Mouse (Mus musculus) cerebellum, postnatal 36 days (tissue): ENCODE data around the gene Yap1.

Source experiments
- DNase-seq, 2 experiments: peaks; one replicate each; pipeline ENCODE4 v3.0.0; 2021 to 2022; ENCODE audit warnings: mixed read lengths in 2 of 2

The Yap1 gene

DNA sequence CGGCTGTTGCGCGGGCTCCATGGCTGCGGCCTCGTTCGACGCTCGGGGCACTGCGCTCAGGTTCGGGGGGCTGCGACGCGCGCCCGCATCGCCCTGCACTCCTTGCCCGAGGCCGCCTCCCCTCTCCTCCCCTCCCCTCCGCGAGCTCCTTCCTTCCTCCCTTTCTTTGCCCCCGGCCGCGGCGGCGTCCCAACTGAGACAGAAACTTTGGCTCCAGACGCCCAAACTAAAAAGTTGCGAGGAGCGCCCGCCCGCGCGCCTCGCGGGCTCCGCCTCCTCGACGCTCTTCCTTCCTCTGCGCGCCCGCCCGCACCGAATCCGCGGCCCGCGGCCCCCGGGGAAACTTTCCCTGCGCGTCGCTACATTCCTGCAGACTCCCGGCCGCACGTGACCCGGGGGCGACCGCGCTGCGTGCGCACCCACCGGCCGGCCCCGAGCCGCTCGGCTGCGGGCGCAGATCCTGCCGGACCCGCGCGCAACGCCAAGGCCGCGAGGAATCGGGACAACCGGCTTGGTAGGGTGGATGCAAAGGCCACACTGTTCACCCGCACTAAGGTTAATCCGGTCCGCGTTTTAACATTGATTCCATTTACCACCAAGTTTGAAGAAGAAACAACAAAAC, at the start of gene Yap1:
TSS of gene Yap1 (minus strand) at position 227 of the 622 bp plus-strand sequence.
- peak; percentile 53 to 57 for DNase-seq

DNA sequence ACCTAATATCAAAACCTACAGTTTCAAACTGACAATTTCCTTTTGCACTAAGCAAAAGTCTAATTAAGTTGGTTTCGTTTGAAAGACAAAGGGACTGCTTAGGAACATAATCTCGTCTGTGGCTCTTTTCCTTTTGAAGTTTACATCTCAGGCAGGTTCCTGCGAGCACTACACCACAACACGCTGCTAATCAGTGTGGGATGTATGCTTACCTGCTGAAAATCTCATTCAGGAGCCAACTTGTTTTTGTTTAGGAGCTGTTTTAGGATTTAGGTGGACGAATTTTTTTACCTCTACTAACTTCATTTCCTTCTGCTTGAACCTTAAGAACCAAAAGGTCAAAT, 38.6 kb upstream of the Yap1 start:
- no peak for DNase-seq

DNA sequence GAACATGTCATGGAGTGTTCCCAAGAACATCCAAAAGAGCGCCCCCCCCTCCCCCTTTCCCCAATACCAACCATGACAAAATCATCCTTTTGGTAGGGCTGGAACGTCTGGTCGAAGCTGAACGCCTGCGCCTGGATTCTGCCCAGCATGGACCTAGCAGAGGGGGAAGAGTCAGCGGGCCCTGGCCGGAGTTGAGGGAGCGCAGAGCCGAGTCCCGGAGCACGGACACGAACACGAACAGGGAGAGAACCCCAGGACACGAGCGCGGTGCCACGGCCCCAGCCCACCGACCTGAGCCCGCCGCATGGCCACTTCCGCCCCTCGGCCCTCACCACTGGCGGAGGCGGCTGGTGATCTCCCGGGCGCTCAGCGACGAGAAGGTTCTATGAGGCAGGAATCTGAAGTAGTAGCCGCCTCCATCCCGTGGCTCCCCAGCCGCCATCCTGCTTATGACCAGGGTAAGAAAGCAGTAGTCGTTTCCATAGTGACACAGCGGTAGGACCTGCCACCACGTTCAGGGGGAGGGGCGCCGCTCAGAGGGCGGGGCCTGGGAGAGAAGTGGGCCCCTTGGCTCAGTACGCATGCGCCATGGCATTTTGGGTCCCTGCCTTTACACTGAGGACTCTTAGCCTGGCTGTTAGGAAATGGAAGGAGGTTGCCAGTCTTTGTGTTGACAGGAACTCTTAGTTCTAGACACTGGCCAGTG, 38.1 kb upstream of the Yap1 start, which contains the start of gene Cfap300:
TSS of gene Cfap300 (minus strand) at position 486 of the 706 bp plus-strand sequence.
- peak; percentile 96 to 97 for DNase-seq

- no peak for DNase-seq
Measured at GRCm38 (mm10) chr9:8035546-8035945, 31.1 kb upstream of the Yap1 start.

GRCm38 (mm10) chr9:8035091-8035490, 30.7 kb upstream of the Yap1 start:
- no peak for DNase-seq

DNA sequence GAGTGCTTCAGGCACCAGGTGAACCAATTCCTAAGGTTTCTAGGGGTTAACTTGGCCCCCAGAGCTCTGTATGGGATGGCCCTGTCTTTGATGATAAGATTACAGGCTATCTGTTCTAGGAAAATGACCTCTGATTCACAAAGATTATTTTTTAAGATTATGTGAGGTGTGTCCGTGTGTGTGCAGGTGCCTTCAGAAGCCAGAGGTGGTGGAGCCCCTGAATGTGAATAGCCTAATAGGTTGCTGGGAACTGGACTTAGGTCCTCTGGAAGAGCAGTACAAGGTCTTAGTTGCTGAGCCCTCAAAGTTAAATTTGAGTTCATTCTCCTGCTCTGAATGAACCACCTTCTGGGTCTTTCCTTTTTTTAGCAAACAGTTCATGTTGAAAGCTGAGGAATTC, 29.7 kb upstream of the Yap1 start:
- DNase-seq, result no peak

DNA sequence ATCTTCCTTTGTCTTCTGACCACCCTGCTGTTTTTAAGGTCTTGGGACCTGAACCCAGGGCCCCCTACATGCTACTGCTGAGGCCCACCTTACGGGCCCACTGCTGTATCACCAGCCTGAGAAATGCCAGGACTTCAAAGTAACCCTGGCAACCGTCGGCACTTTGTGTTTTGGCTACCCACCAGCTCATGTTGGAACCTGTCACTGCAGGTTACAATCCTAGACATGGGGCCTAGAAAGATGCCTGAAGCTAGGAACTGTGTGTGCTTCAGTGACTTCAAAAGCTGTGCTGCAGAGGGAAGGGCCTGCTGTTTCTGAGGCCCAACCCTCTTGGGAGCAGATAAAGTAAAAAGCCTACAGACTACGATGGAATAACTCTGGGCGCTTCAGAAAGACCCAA, 28.5 kb upstream of the Yap1 start:
- DNase-seq, result no peak

GRCm38 (mm10) chr9:8018609-8019008, 14.2 kb upstream of the Yap1 start:
- DNase-seq, result no peak

DNA sequence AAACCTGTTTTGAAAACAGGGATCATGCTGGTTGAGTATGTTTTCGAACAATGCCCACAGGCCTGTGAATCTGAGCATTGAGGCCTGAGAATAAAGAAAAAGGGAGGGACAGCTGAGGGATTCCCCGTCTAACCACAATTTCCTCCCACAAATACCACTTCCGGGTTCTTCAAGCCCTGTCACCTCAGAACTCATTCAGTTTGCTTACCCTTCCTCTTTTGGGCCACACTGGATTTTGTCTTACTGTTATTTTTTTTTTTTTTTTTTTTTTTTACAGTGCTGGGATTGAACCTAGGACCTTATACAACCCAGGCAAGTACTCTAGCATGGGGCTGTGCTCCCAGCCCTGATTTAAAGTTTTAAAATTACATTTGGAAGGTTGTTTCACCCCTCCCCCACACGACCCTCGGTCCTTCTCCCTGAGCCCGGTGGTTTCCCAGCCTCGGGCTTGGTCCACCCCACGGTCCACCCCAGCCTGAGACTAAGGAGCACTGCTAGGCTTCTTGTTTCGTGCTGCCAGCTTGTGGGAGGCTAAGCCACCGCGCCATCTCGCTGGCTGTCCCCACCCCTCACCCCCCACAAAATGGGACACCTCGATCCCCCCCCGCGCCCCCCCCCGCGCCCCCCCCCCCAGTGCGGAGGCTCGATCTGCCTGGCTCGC, 13.0 kb upstream of the Yap1 start:
- peak; percentile 22 to 31 for DNase-seq

GRCm38 (mm10) chr9:8003301-8004271, 810 bp downstream of the Yap1 start:
- DNase-seq, result peak; percentile 17 to 29

- no peak for DNase-seq
Measured at GRCm38 (mm10) chr9:8002806-8003205, 1.6 kb downstream of the Yap1 start.

GRCm38 (mm10) chr9:8001352-8001751, 3.0 kb downstream of the Yap1 start:
- DNase-seq, result peak in 1 of 2 experiments; percentile 5

- DNase-seq, result no peak
Measured at GRCm38 (mm10) chr9:7994275-7994674, 10.1 kb downstream of the Yap1 start.

DNA sequence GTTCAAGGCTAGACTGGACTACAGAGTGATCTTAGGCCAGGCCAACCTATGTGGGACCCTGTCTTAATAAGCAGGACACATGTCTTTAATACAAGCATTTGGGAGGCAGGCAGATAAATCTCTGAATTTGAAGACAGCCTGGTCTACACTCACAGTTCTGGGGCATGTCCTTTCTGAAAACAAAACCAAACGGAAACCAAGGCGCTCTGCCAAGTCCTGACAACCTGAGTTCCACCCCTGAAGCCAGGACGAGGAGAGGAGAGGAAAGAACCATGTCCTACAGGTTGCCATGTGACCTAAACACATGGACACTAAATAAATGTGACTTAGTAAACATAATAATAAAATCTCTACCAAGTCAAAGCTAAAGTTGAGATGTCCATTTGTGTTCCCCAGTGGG, 11.7 kb downstream of the Yap1 start:
- DNase-seq, result no peak

DNA sequence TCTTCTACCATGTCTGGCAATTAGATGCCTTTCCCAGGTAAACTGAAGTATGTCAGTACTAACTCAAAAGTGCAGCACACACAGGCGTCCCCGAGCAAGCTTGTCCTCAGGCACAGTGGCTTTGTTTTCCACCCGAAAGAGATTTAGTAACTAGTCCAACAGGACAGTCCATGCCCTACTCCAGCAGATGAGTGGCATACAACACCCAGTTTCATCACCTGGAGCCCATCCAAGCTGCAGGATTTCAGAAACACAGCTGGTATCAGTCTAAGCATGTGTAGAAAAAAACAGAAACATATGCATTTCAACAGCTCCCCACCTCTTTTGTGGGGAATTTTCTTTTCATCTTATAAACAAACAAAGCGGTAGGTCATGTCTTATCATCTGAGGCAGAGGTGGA, 13.5 kb downstream of the Yap1 start:
- no peak for DNase-seq

DNA sequence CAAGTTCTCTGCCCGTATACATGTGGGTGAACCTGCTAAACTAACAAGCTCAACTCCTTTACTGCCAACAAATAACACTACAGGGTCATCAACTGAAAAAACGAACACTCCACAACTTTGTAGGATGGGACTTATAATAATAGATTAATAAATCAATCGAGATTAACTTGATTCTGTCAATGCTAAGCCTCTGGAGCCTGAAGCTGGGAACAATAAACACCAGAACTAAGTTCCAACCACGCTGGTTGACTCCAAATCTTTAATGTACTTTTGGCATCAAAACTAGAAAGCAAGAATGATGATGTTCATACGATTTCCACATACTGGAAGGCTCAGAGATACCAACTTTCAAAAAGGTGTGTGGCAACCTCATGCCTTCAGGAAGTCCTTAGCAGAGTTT, 17.3 kb downstream of the Yap1 start:
- DNase-seq, result no peak

DNA sequence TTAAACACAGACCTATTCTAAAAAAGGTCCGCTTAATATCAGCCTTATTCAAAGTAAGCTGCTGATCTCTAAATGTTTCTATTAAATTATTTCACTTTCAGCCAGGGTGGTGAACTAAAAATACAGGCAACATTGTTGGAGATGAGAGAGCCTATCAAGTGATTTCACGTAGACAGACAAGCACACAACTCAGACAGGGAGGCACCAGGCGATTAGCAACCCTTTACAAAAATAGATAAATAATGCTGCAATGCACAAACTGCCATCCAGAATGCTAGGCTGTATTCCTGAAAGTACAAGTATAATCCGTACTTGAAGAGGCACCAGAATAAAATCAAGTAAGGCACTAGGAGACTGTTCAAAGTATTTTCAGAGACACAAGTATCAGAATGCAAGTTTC, 20.1 kb downstream of the Yap1 start:
- DNase-seq, result no peak

GRCm38 (mm10) chr9:7983665-7984064, 20.7 kb downstream of the Yap1 start:
- DNase-seq, result no peak

- no peak for DNase-seq
Measured at GRCm38 (mm10) chr9:7980162-7980561, 24.2 kb downstream of the Yap1 start.

GRCm38 (mm10) chr9:7979153-7979916, 25.1 kb downstream of the Yap1 start:
- DNase-seq, result no peak

- no peak for DNase-seq
Measured at GRCm38 (mm10) chr9:7978502-7978901, 25.9 kb downstream of the Yap1 start.

DNA sequence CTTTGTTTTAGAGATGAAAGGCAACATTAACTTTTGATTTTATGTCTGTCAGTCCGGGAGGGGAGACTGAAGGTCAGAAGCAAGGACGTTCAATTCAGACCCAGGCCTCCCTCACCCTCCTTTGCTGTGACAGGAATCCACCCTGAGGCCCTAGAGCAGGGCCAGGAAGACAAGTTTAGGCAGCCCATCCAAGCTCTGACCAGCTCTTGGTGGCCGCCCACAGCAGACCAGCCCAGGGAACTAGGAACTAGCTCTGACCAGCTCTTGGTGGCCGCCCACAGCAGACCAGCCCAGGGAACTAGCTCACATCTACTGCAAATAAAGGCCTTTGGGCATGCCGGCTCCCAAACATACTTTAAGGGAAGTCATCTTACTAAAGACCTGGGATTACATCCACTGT, 26.8 kb downstream of the Yap1 start:
- DNase-seq, result no peak
